Mouse (Mus musculus): ENCODE results near the gene Hscb. TPM values are rescaled to one million over a fixed set of nuclear protein-coding genes. Genes with fewer than 3 reads are reported as not detected.

Hscb gene
- polyA plus RNA-seq, 1 experiment = 7.9 TPM

DNA sequence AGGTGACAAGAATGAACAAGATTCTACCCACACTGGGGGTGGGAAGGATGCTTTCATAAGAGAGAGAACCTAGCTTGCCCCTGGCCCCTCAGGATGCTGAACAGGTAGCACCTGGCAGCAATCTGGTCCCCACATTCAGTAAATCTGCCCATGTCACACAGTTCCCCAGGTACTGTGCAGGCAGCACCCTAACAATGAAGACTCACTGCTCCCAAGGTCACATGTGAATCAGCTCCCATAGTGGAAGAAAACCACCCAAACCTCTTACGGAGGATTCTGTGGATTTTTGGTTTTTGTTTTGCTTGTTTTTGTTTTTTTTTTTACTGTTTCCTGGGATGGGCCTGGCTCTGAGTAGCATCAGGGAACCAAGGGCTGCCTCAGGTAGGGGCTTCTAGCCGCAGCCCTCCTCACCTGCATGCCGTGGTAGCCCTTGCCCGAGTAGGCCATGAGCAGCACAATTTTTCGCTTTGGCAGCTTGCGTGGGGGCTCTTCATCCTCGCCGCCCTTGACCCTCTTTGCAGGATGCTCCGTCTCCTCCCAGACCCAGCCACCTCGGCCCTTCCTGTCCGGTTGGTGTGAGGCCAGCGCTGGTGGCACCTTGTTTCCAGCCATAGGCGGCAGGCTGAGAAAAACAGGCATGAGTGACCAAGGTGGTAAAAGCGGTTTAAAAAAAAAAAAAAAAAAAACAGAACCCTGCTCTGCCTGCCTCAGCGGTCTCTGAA is 60.1 kb downstream of the Hscb start:
- DNase-seq (ENCODE audit: low read depth) = no peak
- TF ChIP-seq POLR2A (IDR thresholded peaks at IDR 0.05; ENCODE audit: borderline replicate concordance, extremely low read depth, insufficient read depth, insufficient read length, poor library complexity, severe bottlenecking) (no peak), CTCF (IDR thresholded peaks at IDR 0.05; ENCODE audit: borderline replicate concordance, extremely low read depth, insufficient read depth, insufficient read length) (no peak)

Other genes starting within 250 kb of the Hscb start
- gene Noc4l, start 186.4 kb downstream of the Hscb start, polyA plus RNA-seq (2012; rRNA removed) = 60.4 and 91.9 TPM in 2 replicates
- gene Ddx51, start 186.3 kb downstream of the Hscb start, polyA plus RNA-seq (2012; rRNA removed) = 23.1 and 28.1 TPM in 2 replicates
- gene Ep400, start 69.1 kb downstream of the Hscb start, polyA plus RNA-seq (2012; rRNA removed) = 46.4 and 78.0 TPM in 2 replicates
- gene Pus1, start 59.1 kb downstream of the Hscb start, polyA plus RNA-seq (2012; rRNA removed) = 20.6 TPM in 2 replicates
- 93.5 and 118 TPM in 2 replicates for gene Ulk1, start 29.7 kb downstream of the Hscb start, polyA plus RNA-seq (2012; rRNA removed)
- 6.3 and 12.2 TPM in 2 replicates for gene Chek2, start 202 bp upstream of the Hscb start, polyA plus RNA-seq (2012; rRNA removed)
- 23.2 and 39.8 TPM in 2 replicates for gene Ttc28, start 40.0 kb upstream of the Hscb start, polyA plus RNA-seq (2012; rRNA removed)